Mouse (Mus musculus): Measurements from ENCODE around the gene Zc3hc1. TPM values are rescaled to one million over a fixed set of nuclear protein-coding genes. Genes with fewer than 3 reads are reported as not detected.
A peak's percentile ranks its signal among the peaks of the same experiment; 100 is the strongest.
"Not testable (repeated sequence)": the region's sequence is repeated elsewhere in the genome, so short reads cannot be mapped to it uniquely, and the experiment has no call there.

The Zc3hc1 gene
- polyA plus RNA-seq, 1 experiment from 2014 or later: 78.3 TPM

GRCm38 (mm10) chr6:30391996-30392395 is 1.2 kb upstream of the Zc3hc1 start:
- H3K4me2 ChIP-seq (replicated peaks; ENCODE audit: low read depth, low read length): no peak overlapping the region
- H3K36me3 ChIP-seq (ENCODE audit: control insufficient read depth, insufficient read depth, low read length): peaks cover 4% of the 10 kb centered on the region; the same call in 1 of the 2 replicates
- no peak overlapping the region for H3K9ac ChIP-seq (ENCODE audit: low read depth, low read length)
- WGBS: 91% methylated on average over 7 of the region's 7 CpGs
- no peaks in the 10 kb centered on the region for H3K9me3 ChIP-seq (ENCODE audit: control insufficient read depth, low read length)
- H3K4me3 ChIP-seq (ENCODE audit: low read length): no peak overlapping the region
- no peak for ATAC-seq (ENCODE audit: low FRiP score, low TSS enrichment)
- no peaks in the 10 kb centered on the region for H3K27me3 ChIP-seq (ENCODE audit: control insufficient read depth, insufficient read depth, low read length)
- no peak overlapping the region for H3K27ac ChIP-seq (ENCODE audit: low read depth, low read length)
- no peaks in the 10 kb centered on the region for H3K4me1 ChIP-seq (ENCODE audit: control insufficient read depth, insufficient read depth, low read length)

- H3K9me3 ChIP-seq (ENCODE audit: control insufficient read depth, low read length); H3K27me3 ChIP-seq (ENCODE audit: control insufficient read depth, insufficient read depth, low read length); H3K4me1 ChIP-seq (ENCODE audit: control insufficient read depth, insufficient read depth, low read length): not testable (repeated sequence)
- H3K4me3 ChIP-seq (ENCODE audit: low read length): peak overlapping the region; percentile 81
- WGBS: 22% methylated on average over 4 of the region's 4 CpGs
- H3K36me3 ChIP-seq (ENCODE audit: control insufficient read depth, insufficient read depth, low read length): peaks cover 20% of the 10 kb centered on the region
- H3K27ac ChIP-seq (ENCODE audit: low read depth, low read length): 0 out of 2 replicates have a peak overlapping the region, but pooled peaks have one; percentile 62
- peak; percentile 2; the same call in 1 of the 2 replicates for ATAC-seq (ENCODE audit: low FRiP score, low TSS enrichment)
- peak overlapping the region; percentile 39 for H3K4me2 ChIP-seq (replicated peaks; ENCODE audit: low read depth, low read length)
- peak overlapping the region; percentile 71; the same call in 1 of the 2 replicates for H3K9ac ChIP-seq (ENCODE audit: low read depth, low read length)
Observed at GRCm38 (mm10) chr6:30390271-30390670, 557 bp downstream of the Zc3hc1 start.

GRCm38 (mm10) chr6:30381116-30381515 is 9.7 kb downstream of the Zc3hc1 start:
- 70% methylated on average over 3 of the region's 3 CpGs for WGBS
- Histone ChIP-seq H3K4me3 (ENCODE audit: low read length) (no peak overlapping the region), H3K9me3 (ENCODE audit: control insufficient read depth, low read length) (no peaks in the 10 kb centered on the region), H3K4me1 (ENCODE audit: control insufficient read depth, insufficient read depth, low read length) (no peaks in the 10 kb centered on the region), H3K9ac (ENCODE audit: low read depth, low read length) (no peak overlapping the region), H3K27me3 (ENCODE audit: control insufficient read depth, insufficient read depth, low read length) (no peaks in the 10 kb centered on the region), H3K4me2 (replicated peaks; ENCODE audit: low read depth, low read length) (no peak overlapping the region), H3K36me3 (ENCODE audit: control insufficient read depth, insufficient read depth, low read length) (peaks cover 78% of the 10 kb centered on the region), H3K27ac (ENCODE audit: low read depth, low read length) (no peak overlapping the region)
- no peak for ATAC-seq (ENCODE audit: low FRiP score, low TSS enrichment)

- H3K4me3 ChIP-seq (ENCODE audit: low read length): no peak overlapping the region
- H3K4me1 ChIP-seq (ENCODE audit: control insufficient read depth, insufficient read depth, low read length): no peaks in the 10 kb centered on the region
- H3K9me3 ChIP-seq (ENCODE audit: control insufficient read depth, low read length): no peaks in the 10 kb centered on the region
- peaks cover 81% of the 10 kb centered on the region for H3K36me3 ChIP-seq (ENCODE audit: control insufficient read depth, insufficient read depth, low read length)
- ATAC-seq (ENCODE audit: low FRiP score, low TSS enrichment): no peak
- WGBS: 80% methylated on average over 1 of the region's 1 CpGs
- H3K27ac ChIP-seq (ENCODE audit: low read depth, low read length): no peak overlapping the region
- H3K27me3 ChIP-seq (ENCODE audit: control insufficient read depth, insufficient read depth, low read length): no peaks in the 10 kb centered on the region
- H3K4me2 ChIP-seq (replicated peaks; ENCODE audit: low read depth, low read length): no peak overlapping the region
- H3K9ac ChIP-seq (ENCODE audit: low read depth, low read length): no peak overlapping the region
Observed at GRCm38 (mm10) chr6:30375791-30376190, 15.0 kb downstream of the Zc3hc1 start.

GRCm38 (mm10) chr6:30374731-30375510 is 15.9 kb downstream of the Zc3hc1 start:
- Histone ChIP-seq H3K36me3 (ENCODE audit: control insufficient read depth, insufficient read depth, low read length) (peaks cover 81% of the 10 kb centered on the region), H3K27me3 (ENCODE audit: control insufficient read depth, insufficient read depth, low read length) (no peaks in the 10 kb centered on the region), H3K4me2 (replicated peaks; ENCODE audit: low read depth, low read length) (no peak overlapping the region), H3K4me3 (ENCODE audit: low read length) (no peak overlapping the region), H3K4me1 (ENCODE audit: control insufficient read depth, insufficient read depth, low read length) (no peaks in the 10 kb centered on the region), H3K27ac (ENCODE audit: low read depth, low read length) (no peak overlapping the region), H3K9ac (ENCODE audit: low read depth, low read length) (no peak overlapping the region), H3K9me3 (ENCODE audit: control insufficient read depth, low read length) (no peaks in the 10 kb centered on the region)
- ATAC-seq (ENCODE audit: low FRiP score, low TSS enrichment): no peak
- WGBS: 80% methylated on average over 16 of the region's 16 CpGs

GRCm38 (mm10) chr6:30372627-30373369 is 18.0 kb downstream of the Zc3hc1 start:
- Histone ChIP-seq H3K27me3 (ENCODE audit: control insufficient read depth, insufficient read depth, low read length) (no peaks in the 10 kb centered on the region), H3K4me2 (replicated peaks; ENCODE audit: low read depth, low read length) (no peak overlapping the region), H3K4me3 (ENCODE audit: low read length) (no peak overlapping the region), H3K36me3 (ENCODE audit: control insufficient read depth, insufficient read depth, low read length) (peaks cover 90% of the 10 kb centered on the region), H3K9me3 (ENCODE audit: control insufficient read depth, low read length) (no peaks in the 10 kb centered on the region), H3K27ac (ENCODE audit: low read depth, low read length) (no peak overlapping the region), H3K4me1 (ENCODE audit: control insufficient read depth, insufficient read depth, low read length) (no peaks in the 10 kb centered on the region), H3K9ac (ENCODE audit: low read depth, low read length) (no peak overlapping the region)
- ATAC-seq (ENCODE audit: low FRiP score, low TSS enrichment): no peak
- 91% methylated on average over 17 of the region's 17 CpGs for WGBS

GRCm38 (mm10) chr6:30369291-30369690 is 21.5 kb downstream of the Zc3hc1 start:
- H3K4me1 ChIP-seq (ENCODE audit: control insufficient read depth, insufficient read depth, low read length): no peaks in the 10 kb centered on the region
- H3K36me3 ChIP-seq (ENCODE audit: control insufficient read depth, insufficient read depth, low read length): peaks cover 91% of the 10 kb centered on the region
- no peak for ATAC-seq (ENCODE audit: low FRiP score, low TSS enrichment)
- no peaks in the 10 kb centered on the region for H3K27me3 ChIP-seq (ENCODE audit: control insufficient read depth, insufficient read depth, low read length)
- no peaks in the 10 kb centered on the region for H3K9me3 ChIP-seq (ENCODE audit: control insufficient read depth, low read length)
- no peak overlapping the region for H3K4me3 ChIP-seq (ENCODE audit: low read length)
- H3K4me2 ChIP-seq (replicated peaks; ENCODE audit: low read depth, low read length): no peak overlapping the region
- no peak overlapping the region for H3K9ac ChIP-seq (ENCODE audit: low read depth, low read length)
- no peak overlapping the region for H3K27ac ChIP-seq (ENCODE audit: low read depth, low read length)
- WGBS: 86% methylated on average over 3 of the region's 3 CpGs

- no peaks in the 10 kb centered on the region for H3K9me3 ChIP-seq (ENCODE audit: control insufficient read depth, low read length)
- H3K4me2 ChIP-seq (replicated peaks; ENCODE audit: low read depth, low read length): no peak overlapping the region
- H3K27ac ChIP-seq (ENCODE audit: low read depth, low read length): no peak overlapping the region
- ATAC-seq (ENCODE audit: low FRiP score, low TSS enrichment): no peak
- WGBS: 22% methylated on average over 5 of the region's 5 CpGs
- H3K9ac ChIP-seq (ENCODE audit: low read depth, low read length): no peak overlapping the region
- no peaks in the 10 kb centered on the region for H3K27me3 ChIP-seq (ENCODE audit: control insufficient read depth, insufficient read depth, low read length)
- peaks cover 41% of the 10 kb centered on the region for H3K36me3 ChIP-seq (ENCODE audit: control insufficient read depth, insufficient read depth, low read length)
- H3K4me1 ChIP-seq (ENCODE audit: control insufficient read depth, insufficient read depth, low read length): no peaks in the 10 kb centered on the region
- H3K4me3 ChIP-seq (ENCODE audit: low read length): no peak overlapping the region
Observed at GRCm38 (mm10) chr6:30363808-30364207, 27.0 kb downstream of the Zc3hc1 start.

Measured in kidney, embryonic 14.5 days (tissue).